Mouse (Mus musculus) bone marrow macrophage, adult 2 months (primary cell): ENCODE results near the gene Rbm47. TPM values are rescaled to one million over a fixed set of nuclear protein-coding genes. Genes with fewer than 3 reads are reported as not detected.
A peak's percentile ranks its signal among the peaks of the same experiment; 100 is the strongest.

ENCODE experiments used
- H3K27ac ChIP-seq: 2 replicates; pipeline ENCODE4 v1.5.1; 2012; ENCODE audit warnings: low read depth, low read length; ENCODE audit not compliant: insufficient read depth
- H3K4me1 ChIP-seq: 2 replicates; pipeline ENCODE4 v1.6.1; 2012; ENCODE audit warnings: low read length; ENCODE audit not compliant: control insufficient read depth, insufficient read depth
- H3K4me3 ChIP-seq: 2 replicates; pipeline ENCODE4 v1.5.1; 2012; ENCODE audit warnings: mild to moderate bottlenecking, low read length, moderate library complexity; ENCODE audit not compliant: insufficient read depth
- CTCF ChIP-seq: IDR thresholded peaks from 2 replicates; pipeline ENCODE4 v1.5.1; 2012; ENCODE audit warnings: low read depth, mild to moderate bottlenecking, low read length, moderate library complexity
- POLR2A ChIP-seq: IDR thresholded peaks from 2 replicates; pipeline ENCODE4 v1.6.1; 2012; ENCODE audit warnings: mild to moderate bottlenecking, low read depth, low read length, borderline replicate concordance
- polyA plus RNA-seq: library from polyadenylated mRNA; stranded (reverse); fragments of >200 nt; gene quantifications from 2 replicates; pipeline ENCODE4 v1.2.4, GENCODE M21; 2012; ENCODE audit not compliant: missing spikeins, insufficient read depth, insufficient read length

Gene Rbm47
- polyA plus RNA-seq, 1 experiment, result 89.0 TPM

- TF ChIP-seq CTCF (no peak), POLR2A (no peak)
- peaks cover 27% of the 10 kb centered on the region for H3K4me1 ChIP-seq
- no peak overlapping the region for H3K4me3 ChIP-seq
- H3K27ac ChIP-seq, result peak overlapping the region; percentile 95
Measured at GRCm38 (mm10) chr5:66013999-66014398, 158.9 kb downstream of the Rbm47 start.

GRCm38 (mm10) chr5:66008245-66008967 lies 164.5 kb downstream of the Rbm47 start:
- no peak overlapping the region for H3K27ac ChIP-seq
- no peak overlapping the region for H3K4me3 ChIP-seq
- peaks cover 13% of the 10 kb centered on the region for H3K4me1 ChIP-seq
- no peak for TF ChIP-seq CTCF
- TF ChIP-seq POLR2A, result no peak

- no peak for TF ChIP-seq CTCF
- TF ChIP-seq POLR2A, result no peak
- H3K4me3 ChIP-seq, result peak overlapping the region; percentile 36
- H3K27ac ChIP-seq, result peak overlapping the region; percentile 17; the same call in 1 of the 2 replicates
- peaks cover 13% of the 10 kb centered on the region for H3K4me1 ChIP-seq
Measured at GRCm38 (mm10) chr5:66005041-66005678, 167.8 kb downstream of the Rbm47 start.

GRCm38 (mm10) chr5:66004134-66004925 lies 168.6 kb downstream of the Rbm47 start, which contains the start of gene 9130230L23Rik:
Gene 9130230L23Rik (minus strand): TSS chr5:66004285.
- peak within 1 kb of the TSS; percentile 17; the same call in 1 of the 2 replicates for H3K27ac ChIP-seq
- TF ChIP-seq POLR2A (no peak), CTCF (no peak)
- peak within 1 kb of the TSS; percentile 36 for H3K4me3 ChIP-seq
- H3K4me1 ChIP-seq, result peaks cover 13% of the 10 kb centered on the region

- Histone ChIP-seq H3K27ac (no peak overlapping the region), H3K4me3 (no peak overlapping the region), H3K4me1 (peaks cover 15% of the 10 kb centered on the region)
- TF ChIP-seq CTCF (no peak), POLR2A (no peak)
Measured at GRCm38 (mm10) chr5:66001232-66001631, 171.7 kb downstream of the Rbm47 start.

GRCm38 (mm10) chr5:66000567-66001125 lies 172.3 kb downstream of the Rbm47 start:
- TF ChIP-seq POLR2A, result no peak
- TF ChIP-seq CTCF, result no peak
- Histone ChIP-seq H3K4me1 (peaks cover 15% of the 10 kb centered on the region), H3K4me3 (no peak overlapping the region), H3K27ac (no peak overlapping the region)

- H3K27ac ChIP-seq, result no peak overlapping the region
- H3K4me3 ChIP-seq, result no peak overlapping the region
- TF ChIP-seq CTCF, result no peak
- TF ChIP-seq POLR2A, result no peak
- peaks cover 14% of the 10 kb centered on the region for H3K4me1 ChIP-seq
Measured at GRCm38 (mm10) chr5:66000074-66000473, 172.8 kb downstream of the Rbm47 start.

GRCm38 (mm10) chr5:65999106-65999505 lies 173.8 kb downstream of the Rbm47 start:
- peaks cover 16% of the 10 kb centered on the region for H3K4me1 ChIP-seq
- no peak overlapping the region for H3K27ac ChIP-seq
- TF ChIP-seq CTCF, result no peak
- no peak for TF ChIP-seq POLR2A
- H3K4me3 ChIP-seq, result no peak overlapping the region

GRCm38 (mm10) chr5:65997813-65998212 lies 175.1 kb downstream of the Rbm47 start:
- peaks cover 16% of the 10 kb centered on the region for H3K4me1 ChIP-seq
- H3K4me3 ChIP-seq, result no peak overlapping the region
- H3K27ac ChIP-seq, result no peak overlapping the region
- no peak for TF ChIP-seq CTCF
- TF ChIP-seq POLR2A, result no peak
